Mouse (Mus musculus) liver, embryonic 14.5 days (tissue): ENCODE results near the gene Epha4. TPM values are rescaled to one million over a fixed set of nuclear protein-coding genes. Genes with fewer than 3 reads are reported as not detected.

Experiments
- ATAC-seq: fragments of 200-750 bp; cut with Nextera tagmentation; 2 replicates; pipeline ENCODE4 v1.8.0; 2017; ENCODE audit warnings: moderate number of reproducible peaks, mild to moderate bottlenecking, moderate library complexity; ENCODE audit not compliant: insufficient read depth
- DNase-seq, 3 experiments: peaks; one replicate each; pipeline ENCODE4 v3.0.0-alpha.2; 2012 to 2013; ENCODE audit warnings: low read depth in 3 of 3, low spot score in 3 of 3
- H3K27ac ChIP-seq: fragments of 300-500 bp; sonication (generic); 2 replicates; pipeline ENCODE4 v1.5.1; 2014; ENCODE audit warnings: moderate library complexity, mild to moderate bottlenecking, control low read depth, inconsistent platforms
- H3K27me3 ChIP-seq: fragments of 300-500 bp; sonication (generic); 2 replicates; pipeline ENCODE4 v1.6.1; 2014; ENCODE audit warnings: mild to moderate bottlenecking, low read length, moderate library complexity; ENCODE audit not compliant: control insufficient read depth, insufficient read depth
- H3K36me3 ChIP-seq: fragments of 300-500 bp; sonication (generic); replicated peaks from 2 replicates; pipeline ENCODE4 v1.6.1; 2014; ENCODE audit warnings: low read depth; ENCODE audit not compliant: control insufficient read depth, insufficient read depth
- H3K4me1 ChIP-seq, 2 experiments: fragments of 200-500 bp in 1 of 2; fragments of 300-500 bp in 1 of 2; sonication (generic) in 1 of 2; replicated peaks; 2 replicates each; pipeline ENCODE4 v1.6.1; 2012 to 2014; ENCODE audit warnings: antibody characterized with exemption in 1 of 2, inconsistent platforms in 1 of 2, low read length in 1 of 2; ENCODE audit not compliant: control insufficient read depth in 2 of 2, insufficient read depth in 2 of 2
- H3K4me2 ChIP-seq: fragments of 300-500 bp; sonication (generic); 2 replicates; pipeline ENCODE4 v1.6.1; 2014; ENCODE audit warnings: low read depth, mild to moderate bottlenecking, control low read depth, moderate library complexity
- H3K4me3 ChIP-seq, 2 experiments: fragments of 200-500 bp in 1 of 2; fragments of 300-500 bp in 1 of 2; sonication (generic) in 1 of 2; 2 replicates each; pipeline ENCODE4 v1.5.1; 2012 to 2014; ENCODE audit warnings: low read depth in 2 of 2, low read length in 2 of 2, mild to moderate bottlenecking in 2 of 2, control low read depth in 1 of 2, inconsistent platforms in 1 of 2, moderate library complexity in 1 of 2; ENCODE audit not compliant: insufficient read depth in 1 of 2
- H3K9ac ChIP-seq: fragments of 300-500 bp; sonication (generic); replicated peaks from 2 replicates; pipeline ENCODE4 v1.6.1; 2014; ENCODE audit warnings: mild to moderate bottlenecking, control low read depth, moderate library complexity
- H3K9me3 ChIP-seq: fragments of 300-500 bp; sonication (generic); 2 replicates; pipeline ENCODE4 v1.6.1; 2016; ENCODE audit warnings: low read length, mixed read lengths; ENCODE audit not compliant: control insufficient read depth
- CTCF ChIP-seq: IDR thresholded peaks from 2 replicates; pipeline ENCODE4 v1.5.1; 2016; ENCODE audit warnings: antibody characterized with exemption, low read depth, control low read depth
- EP300 ChIP-seq: IDR thresholded peaks from 2 replicates; pipeline ENCODE4 v1.6.1; 2016; ENCODE audit warnings: antibody characterized with exemption, low read depth
- WGBS: fragments of 180-500 bp; shearing (Covaris S2); extraction: QIAGEN DNeasy Blood & Tissue Kit; methylation state at CpG from one replicate; pipeline ENCODE4 v1.1.7; 2014; ENCODE audit not compliant: insufficient replicate concordance; 5-methylcytosine and 5-hydroxymethylcytosine counted together
- polyA plus RNA-seq, 2 experiments: library from polyadenylated mRNA; depleted of rRNA in 1 of 2; stranded (reverse) in 1 of 2; unstranded in 1 of 2; fragments of >200 nt; fragmentation: Nextera tagmentation in 1 of 2; extraction: Ambion mirVana in 1 of 2; gene quantifications; 2 replicates each; pipeline versions ENCODE4 v1.2.1 to v1.2.3; 2012 to 2014

Epha4 gene
- polyA plus RNA-seq, 2 experiments: 0.22 to 0.50 TPM

- DNase-seq (no peak), ATAC-seq (no peak)
- Histone ChIP-seq H3K9ac (no peak overlapping the region), H3K4me1 (no peaks in the 10 kb centered on the region), H3K9me3 (no peaks in the 10 kb centered on the region), H3K36me3 (no peaks in the 10 kb centered on the region), H3K27me3 (no peaks in the 10 kb centered on the region), H3K27ac (no peak overlapping the region), H3K4me3 (no peak overlapping the region), H3K4me2 (no peak overlapping the region)
- TF ChIP-seq CTCF (no peak), EP300 (no peak)
- 30% methylated on average over 5 of the region's 5 CpGs for WGBS
Measured at GRCm38 (mm10) chr1:77468717-77469314, 46.1 kb downstream of the Epha4 start.

DNA sequence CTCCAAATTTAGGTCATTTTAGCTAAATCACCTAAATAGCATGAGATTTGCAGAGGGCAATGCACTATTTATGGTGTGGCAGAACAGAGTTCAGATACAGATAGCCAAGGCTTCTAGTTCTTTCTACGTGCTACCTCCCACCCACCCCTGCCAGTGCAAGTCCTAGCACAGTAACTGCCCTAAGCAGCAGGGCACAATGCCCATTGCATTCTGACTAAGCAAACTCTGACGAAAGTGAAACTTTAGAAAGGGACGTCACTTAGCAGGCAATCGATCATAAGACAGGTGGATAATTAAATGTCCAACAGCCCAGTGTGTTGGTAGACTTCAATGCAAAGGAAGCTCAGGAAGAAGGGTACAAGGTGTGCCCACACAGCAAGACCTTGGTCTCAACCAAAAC, 49.4 kb downstream of the Epha4 start:
- ATAC-seq (no peak), DNase-seq (no peak)
- 60% methylated on average over 4 of the region's 4 CpGs for WGBS
- no peaks in the 10 kb centered on the region for H3K36me3 ChIP-seq
- no peak overlapping the region for H3K4me3 ChIP-seq
- H3K9ac ChIP-seq: no peak overlapping the region
- no peaks in the 10 kb centered on the region for H3K9me3 ChIP-seq
- no peaks in the 10 kb centered on the region for H3K4me1 ChIP-seq
- H3K27me3 ChIP-seq: no peaks in the 10 kb centered on the region
- no peak overlapping the region for H3K27ac ChIP-seq
- no peak for TF ChIP-seq EP300
- no peak overlapping the region for H3K4me2 ChIP-seq

DNA sequence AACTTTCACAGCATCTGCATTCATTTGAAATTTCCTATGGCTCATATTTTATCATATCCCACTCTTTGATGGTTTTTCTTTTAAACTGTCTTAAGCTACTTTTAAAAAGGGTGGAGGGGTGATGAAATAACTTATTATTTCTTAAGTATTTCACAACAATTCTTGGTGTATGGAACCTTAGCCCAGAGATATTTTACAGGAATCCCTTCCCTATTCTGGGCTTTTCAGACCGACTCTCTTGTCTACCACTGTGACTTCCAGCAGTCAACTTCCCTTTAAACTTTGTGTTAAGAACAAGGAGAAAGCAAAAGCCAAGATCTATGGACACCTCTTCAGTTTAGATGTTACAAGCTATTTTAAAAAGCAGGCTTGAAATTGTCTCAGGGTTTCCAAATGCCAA, 50.8 kb downstream of the Epha4 start:
- Histone ChIP-seq H3K36me3 (no peaks in the 10 kb centered on the region), H3K4me2 (no peak overlapping the region), H3K9ac (no peak overlapping the region), H3K27ac (no peak overlapping the region), H3K4me1 (no peaks in the 10 kb centered on the region), H3K4me3 (no peak overlapping the region), H3K27me3 (no peaks in the 10 kb centered on the region), H3K9me3 (no peaks in the 10 kb centered on the region)
- WGBS: 15% methylated on average over 1 of the region's 1 CpGs
- DNase-seq (no peak), ATAC-seq (no peak)
- TF ChIP-seq EP300 (no peak), CTCF (no peak)

DNA sequence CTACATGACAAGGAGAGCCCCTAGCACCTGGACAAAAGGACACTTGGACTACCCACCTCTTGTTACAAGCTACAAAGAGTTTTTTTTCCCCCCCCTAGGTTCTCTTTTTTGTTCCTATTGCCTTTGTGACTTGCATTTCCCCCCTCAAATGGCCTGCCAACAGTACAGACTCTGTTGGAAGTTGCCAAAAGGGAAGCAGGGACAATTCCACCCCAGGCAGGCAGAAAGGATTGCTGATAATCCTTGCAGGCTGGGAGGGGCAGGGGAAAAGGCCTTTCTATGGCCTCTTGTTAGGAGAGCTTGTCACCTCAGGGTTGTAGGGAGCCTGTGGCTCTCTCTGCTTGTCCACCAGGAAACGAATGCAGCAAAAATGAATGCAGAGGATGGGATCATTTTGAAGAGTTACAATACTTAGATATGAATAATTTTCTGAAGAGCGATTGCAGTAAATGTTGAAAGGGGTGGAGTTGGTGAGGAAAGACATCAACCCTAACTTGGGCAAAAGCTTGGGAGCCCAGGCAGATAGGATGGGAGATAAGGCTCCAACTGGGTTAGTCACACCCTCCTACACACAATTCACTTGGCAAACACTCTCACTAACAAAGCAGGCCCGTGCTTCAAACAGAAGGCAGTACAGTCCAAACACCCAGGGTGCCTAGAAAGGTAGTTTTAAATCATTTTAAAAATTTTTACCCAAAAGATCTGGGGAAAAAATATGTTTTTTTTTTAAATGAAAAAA, 52.8 kb downstream of the Epha4 start:
- WGBS: 44% methylated on average over 3 of the region's 3 CpGs
- H3K27ac ChIP-seq: no peak overlapping the region
- ATAC-seq: no peak
- DNase-seq: no peak
- H3K36me3 ChIP-seq: no peaks in the 10 kb centered on the region
- no peak overlapping the region for H3K4me3 ChIP-seq
- H3K9ac ChIP-seq: no peak overlapping the region
- H3K9me3 ChIP-seq: no peaks in the 10 kb centered on the region
- no peaks in the 10 kb centered on the region for H3K4me1 ChIP-seq
- H3K27me3 ChIP-seq: no peaks in the 10 kb centered on the region
- no peak for TF ChIP-seq EP300
- no peak for TF ChIP-seq CTCF
- no peak overlapping the region for H3K4me2 ChIP-seq

GRCm38 (mm10) chr1:77460831-77461629, 53.9 kb downstream of the Epha4 start:
- Histone ChIP-seq H3K4me3 (no peak overlapping the region), H3K36me3 (no peaks in the 10 kb centered on the region), H3K4me2 (no peak overlapping the region), H3K4me1 (no peaks in the 10 kb centered on the region), H3K9ac (no peak overlapping the region), H3K27ac (no peak overlapping the region), H3K27me3 (no peaks in the 10 kb centered on the region), H3K9me3 (no peaks in the 10 kb centered on the region)
- TF ChIP-seq EP300 (no peak), CTCF (no peak)
- no peak for ATAC-seq
- DNase-seq: no peak
- 55% methylated on average over 11 of the region's 11 CpGs for WGBS
